Mouse (Mus musculus) ES-E14 (cell line): Measurements from ENCODE around the gene Pcdh15.
A peak's percentile ranks its signal among the peaks of the same experiment; 100 is the strongest.

Experiments used
- MAFK ChIP-seq: IDR thresholded peaks from 2 replicates; pipeline ENCODE4 v1.6.1; 2014; ENCODE audit warnings: mild to moderate bottlenecking, low read depth, low read length, inconsistent platforms; ENCODE audit not compliant: insufficient read depth
- ZC3H11A ChIP-seq: IDR thresholded peaks from 2 replicates; pipeline ENCODE4 v1.6.1; 2012; ENCODE audit warnings: low read depth, mild to moderate bottlenecking, inconsistent platforms, low read length, borderline replicate concordance

DNA sequence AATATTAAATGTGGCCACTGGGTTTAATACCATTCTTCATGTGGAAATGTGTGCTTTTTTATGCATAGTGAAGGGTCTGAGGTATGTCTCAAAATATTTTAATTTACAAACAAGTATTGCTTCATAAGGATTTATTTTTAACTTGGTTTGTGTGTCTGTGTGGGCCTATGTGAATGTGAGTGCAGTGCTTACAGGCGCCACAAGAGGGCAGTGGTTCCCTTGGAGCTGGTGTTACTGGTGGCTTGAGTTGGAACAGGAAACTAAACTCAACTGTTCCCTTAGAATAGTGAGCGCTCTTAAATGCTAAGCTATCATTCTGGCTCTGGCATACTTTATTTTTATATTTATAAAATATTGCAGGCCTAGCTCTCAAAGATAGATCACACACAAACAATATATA, 6.8 kb downstream of the Pcdh15 start:
- 0 out of 2 replicates have a peak, but pooled peaks have one; percentile 46 for TF ChIP-seq ZC3H11A
- TF ChIP-seq MAFK: no peak
